Mouse (Mus musculus): ENCODE data around the gene Gpt2. TPM values are rescaled to one million over a fixed set of nuclear protein-coding genes. Genes with fewer than 3 reads are reported as not detected.

Gpt2 gene
- total RNA-seq, 2 experiments from 2014 or later, result 70.9 to 88.3 TPM

- DNase-seq (ENCODE audit: low spot score in 2 of 2), result peak; percentile 47 to 50
- no peak for TF ChIP-seq CTCF (conservative IDR thresholded peaks at IDR 0.05)
- Histone ChIP-seq H3K27ac (peak overlapping the region; percentile 93), H3K4me3 (peak overlapping the region; percentile 99)
These were observed 860 bp downstream of the Gpt2 start for GRCm38 (mm10) chr8:85492940-85493931.

DNA sequence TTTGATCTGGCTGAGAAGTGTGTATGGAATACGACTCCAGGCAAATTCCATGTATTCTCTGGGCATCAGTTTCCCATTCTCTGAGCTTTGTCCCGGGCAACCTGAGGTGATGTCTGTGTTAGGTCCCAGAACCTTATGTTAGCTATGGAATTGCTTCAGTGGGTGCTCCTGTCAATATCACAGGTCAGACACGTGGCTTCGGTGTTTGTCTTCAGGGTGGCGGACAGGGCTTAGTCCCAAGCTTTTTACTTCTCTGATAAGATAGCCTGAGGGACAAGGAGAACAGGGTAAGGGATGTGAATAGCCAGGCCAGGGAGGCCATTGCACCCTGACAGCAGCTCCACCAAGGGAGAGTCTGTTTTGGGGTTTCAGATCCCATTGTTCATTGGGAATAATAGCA, 3.7 kb downstream of the Gpt2 start:
- no peak for DNase-seq (ENCODE audit: low spot score in 2 of 2)
- H3K4me3 ChIP-seq, result no peak overlapping the region
- no peak for TF ChIP-seq CTCF (conservative IDR thresholded peaks at IDR 0.05)
- H3K27ac ChIP-seq, result 0 out of 2 replicates have a peak overlapping the region, but pooled peaks have one; percentile 93

DNA sequence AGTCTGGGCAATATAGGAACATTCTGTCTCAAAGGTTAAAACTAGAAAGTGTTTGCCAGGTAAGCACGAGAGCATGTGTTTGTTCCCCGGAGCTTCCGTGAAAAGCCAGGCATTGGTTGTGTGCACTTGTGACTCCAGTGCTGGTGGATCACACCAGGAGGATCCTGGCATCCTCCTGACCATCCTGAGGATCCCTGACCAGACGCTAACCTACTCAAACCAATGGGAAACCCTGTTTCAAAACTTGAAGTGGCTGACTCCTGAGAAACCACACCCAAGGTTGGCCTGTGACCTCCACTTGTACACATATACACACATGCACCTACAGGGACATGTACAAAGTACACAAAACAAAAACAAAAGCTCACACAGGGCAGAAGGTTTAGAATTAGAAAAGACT, 4.4 kb downstream of the Gpt2 start:
- H3K27ac ChIP-seq, result no peak overlapping the region
- TF ChIP-seq CTCF (conservative IDR thresholded peaks at IDR 0.05), result no peak
- no peak for DNase-seq (ENCODE audit: low spot score in 2 of 2)
- H3K4me3 ChIP-seq, result no peak overlapping the region

DNA sequence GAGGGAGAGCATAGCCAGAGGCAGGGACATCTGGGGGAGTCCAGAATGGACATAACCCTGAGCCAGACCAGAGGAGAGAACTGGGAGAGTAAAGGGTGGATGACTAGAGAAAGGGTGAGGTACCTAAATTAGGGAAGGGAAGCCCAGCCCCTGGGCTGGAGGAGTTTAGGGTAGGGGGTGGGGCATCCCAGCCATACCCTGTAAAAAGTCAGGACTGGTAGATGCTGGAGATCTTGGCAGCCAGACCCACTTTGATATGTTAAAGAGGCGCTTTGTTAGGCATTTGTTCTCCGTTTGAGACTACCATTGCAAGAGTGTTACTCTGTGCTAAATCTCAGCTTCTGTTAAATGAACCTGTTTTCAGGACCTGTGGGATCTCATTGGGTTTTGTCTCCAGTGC, 6.2 kb downstream of the Gpt2 start:
- Histone ChIP-seq H3K27ac (peak overlapping the region; percentile 8; the same call in 1 of the 2 replicates), H3K4me3 (no peak overlapping the region)
- TF ChIP-seq CTCF (conservative IDR thresholded peaks at IDR 0.05), result no peak
- no peak for DNase-seq (ENCODE audit: low spot score in 2 of 2)

- Histone ChIP-seq H3K27ac (peak overlapping the region; percentile 57; the same call in 1 of the 2 replicates), H3K4me3 (no peak overlapping the region)
- TF ChIP-seq CTCF (conservative IDR thresholded peaks at IDR 0.05), result no peak
- DNase-seq (ENCODE audit: low spot score in 2 of 2), result no peak
These were observed 8.1 kb downstream of the Gpt2 start for GRCm38 (mm10) chr8:85500460-85500859.

- Histone ChIP-seq H3K4me3 (no peak overlapping the region), H3K27ac (peak overlapping the region; percentile 57; the same call in 1 of the 2 replicates)
- DNase-seq (ENCODE audit: low spot score in 2 of 2), result peak in 1 of 2 experiments; percentile 48
- no peak for TF ChIP-seq CTCF (conservative IDR thresholded peaks at IDR 0.05)
These were observed 8.7 kb downstream of the Gpt2 start for GRCm38 (mm10) chr8:85500955-85501685.

GRCm38 (mm10) chr8:85502381-85502780, 10.0 kb downstream of the Gpt2 start:
- DNase-seq (ENCODE audit: low spot score in 2 of 2), result no peak
- no peak overlapping the region for H3K27ac ChIP-seq

GRCm38 (mm10) chr8:85503065-85503464, 10.7 kb downstream of the Gpt2 start:
- no peak overlapping the region for H3K4me3 ChIP-seq
- no peak overlapping the region for H3K27ac ChIP-seq
- DNase-seq (ENCODE audit: low spot score in 2 of 2), result no peak
- no peak for TF ChIP-seq CTCF (conservative IDR thresholded peaks at IDR 0.05)

More at GRCm38 (mm10) chr8:85502381-85502780, 10.0 kb downstream of the Gpt2 start:
- no peak overlapping the region for H3K4me3 ChIP-seq
- no peak for TF ChIP-seq CTCF (conservative IDR thresholded peaks at IDR 0.05)

- TF ChIP-seq CTCF (conservative IDR thresholded peaks at IDR 0.05), result no peak
- no peak overlapping the region for H3K4me3 ChIP-seq
- no peak overlapping the region for H3K27ac ChIP-seq
- DNase-seq (ENCODE audit: low spot score in 2 of 2), result no peak
These were observed 12.3 kb downstream of the Gpt2 start for GRCm38 (mm10) chr8:85504704-85505103.

- no peak for TF ChIP-seq CTCF (conservative IDR thresholded peaks at IDR 0.05)
- Histone ChIP-seq H3K4me3 (no peak overlapping the region), H3K27ac (no peak overlapping the region)
- no peak for DNase-seq (ENCODE audit: low spot score in 2 of 2)
These were observed 14.2 kb downstream of the Gpt2 start for GRCm38 (mm10) chr8:85506620-85507019.

GRCm38 (mm10) chr8:85508661-85509060, 16.3 kb downstream of the Gpt2 start:
- DNase-seq (ENCODE audit: low spot score in 2 of 2), result no peak
- H3K27ac ChIP-seq, result no peak overlapping the region
- H3K4me3 ChIP-seq, result no peak overlapping the region
- peak; percentile 58 for TF ChIP-seq CTCF (conservative IDR thresholded peaks at IDR 0.05)

GRCm38 (mm10) chr8:85512234-85512633, 19.9 kb downstream of the Gpt2 start:
- TF ChIP-seq CTCF (conservative IDR thresholded peaks at IDR 0.05), result no peak
- H3K27ac ChIP-seq, result peak overlapping the region; percentile 76; the same call in 1 of the 2 replicates

DNA sequence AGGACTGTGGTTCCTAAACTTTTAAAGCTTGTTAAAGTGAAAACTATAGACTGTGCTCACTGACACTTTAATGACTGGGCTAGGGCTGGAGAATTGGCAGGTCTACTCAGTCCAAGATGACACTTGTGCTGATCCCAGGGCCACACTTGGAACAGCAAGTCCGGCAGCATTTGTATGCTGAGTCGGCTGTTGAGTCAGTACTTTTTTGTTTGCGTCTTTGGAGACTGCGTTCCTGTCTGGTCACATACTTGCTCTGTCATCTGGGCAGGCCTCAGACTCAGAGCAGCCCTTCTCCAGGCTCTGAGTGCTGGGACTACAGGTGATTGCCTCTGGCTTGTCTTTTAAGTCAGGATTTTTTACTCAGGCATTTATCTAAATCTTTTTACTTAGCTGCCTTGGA, 20.9 kb downstream of the Gpt2 start:
- peak overlapping the region; percentile 76 for H3K27ac ChIP-seq

More at GRCm38 (mm10) chr8:85512234-85512633, 19.9 kb downstream of the Gpt2 start:
- no peak overlapping the region for H3K4me3 ChIP-seq
- no peak for DNase-seq (ENCODE audit: low spot score in 2 of 2)

More for the DNA sequence above, 20.9 kb downstream of the Gpt2 start:
- no peak for DNase-seq (ENCODE audit: low spot score in 2 of 2)
- no peak for TF ChIP-seq CTCF (conservative IDR thresholded peaks at IDR 0.05)
- H3K4me3 ChIP-seq, result no peak overlapping the region
